Mouse (Mus musculus) adrenal gland, postnatal 10 days (tissue): ENCODE data around the gene Ccnq. TPM values are rescaled to one million over a fixed set of nuclear protein-coding genes. Genes with fewer than 3 reads are reported as not detected.

Experiments used
- microRNA-seq: library from miRNA; unstranded; fragments of <30 nt; microRNA quantifications from one replicate; pipeline ENCODE4 v1.2.0, GENCODE M21; 2021
- total RNA-seq, 2 experiments: library from RNA; stranded (reverse); gene quantifications; 2 replicates each; pipeline ENCODE4 v1.2.3; 2021

Gene Ccnq
- total RNA-seq, 2 experiments from 2014 or later, result 29.1 to 33.7 TPM

Small RNA genes within 50 kb of the gene (microRNA-seq; reads per million reads assigned to microRNA genes)
- gene Gm23840, result not detected

Other genes with a start within 250 kb of the Ccnq start
- gene Sebox, start 248.3 kb downstream of the Ccnq start, total RNA-seq, result not detected
- gene Tmem199, start 239.6 kb downstream of the Ccnq start, total RNA-seq, result 10 to 100 TPM; 21.3 to 25.1 TPM
- gene Poldip2, start 239.5 kb downstream of the Ccnq start, total RNA-seq, result 100 to 1,000 TPM; 188 to 199 TPM
- 10 to 100 TPM; 52.2 to 55.1 TPM for gene Tnfaip1, start 215.4 kb downstream of the Ccnq start, total RNA-seq
- 10 to 100 TPM; 69.1 to 71.5 TPM for gene Ift20, start 215.4 kb downstream of the Ccnq start, total RNA-seq
- 10 to 100 TPM; 39.1 to 40.9 TPM for gene Tmem97, start 201.0 kb downstream of the Ccnq start, total RNA-seq
- 10 to 100 TPM; 29.1 to 33.5 TPM for gene Nlk, start 54.4 kb downstream of the Ccnq start, total RNA-seq
- 10 to 100 TPM; 23.2 to 30.6 TPM for gene Lyrm9, start 74.9 kb upstream of the Ccnq start, total RNA-seq
- 1 to 10 TPM; 3.8 to 5.2 TPM for gene Nos2, start 169.1 kb upstream of the Ccnq start, total RNA-seq
- gene Lgals9, start 233.2 kb upstream of the Ccnq start, total RNA-seq, result 100 to 1,000 TPM in 1 of 2 experiments, 10 to 100 TPM in 1; 67.1 to 118 TPM